Mouse (Mus musculus) intestine, embryonic 16.5 days (tissue): Measurements from ENCODE around the gene Adamts15. TPM values are rescaled to one million over a fixed set of nuclear protein-coding genes. Genes with fewer than 3 reads are reported as not detected.

Experiments
- ATAC-seq: fragments of 200-750 bp; cut with Nextera tagmentation; 2 replicates; pipeline ENCODE4 v1.8.0; 2017; ENCODE audit warnings: moderate TSS enrichment, moderate library complexity
- H3K27ac ChIP-seq: fragments of 300-500 bp; sonication (generic); 2 replicates; pipeline ENCODE4 v1.5.1; 2014; ENCODE audit warnings: mild to moderate bottlenecking, low read length
- H3K27me3 ChIP-seq: fragments of 300-500 bp; sonication (generic); replicated peaks from 2 replicates; pipeline ENCODE4 v1.6.1; 2014; ENCODE audit warnings: low read length, control low read depth, mixed read lengths; ENCODE audit not compliant: control insufficient read depth, insufficient read depth
- H3K36me3 ChIP-seq: fragments of 300-500 bp; sonication (generic); 2 replicates; pipeline ENCODE4 v1.6.1; 2014; ENCODE audit warnings: low read length, control low read depth; ENCODE audit not compliant: control insufficient read depth, insufficient read depth
- H3K4me1 ChIP-seq: fragments of 300-500 bp; sonication (generic); 2 replicates; pipeline ENCODE4 v1.6.1; 2014; ENCODE audit warnings: low read length, control low read depth, mixed read lengths; ENCODE audit not compliant: control insufficient read depth, insufficient read depth
- H3K4me2 ChIP-seq: fragments of 300-500 bp; sonication (generic); 2 replicates; pipeline ENCODE4 v1.6.1; 2014; ENCODE audit warnings: low read depth, low read length, control low read depth
- H3K4me3 ChIP-seq: fragments of 300-500 bp; sonication (generic); 2 replicates; pipeline ENCODE4 v1.5.1; 2014; ENCODE audit warnings: mild to moderate bottlenecking, low read length
- H3K9ac ChIP-seq: fragments of 300-500 bp; sonication (generic); 2 replicates; pipeline ENCODE4 v1.6.1; 2014; ENCODE audit warnings: low read depth, low read length
- H3K9me3 ChIP-seq: fragments of 300-500 bp; sonication (generic); 2 replicates; pipeline ENCODE4 v1.6.1; 2016; ENCODE audit warnings: low read length, control low read depth; ENCODE audit not compliant: control insufficient read depth
- WGBS: fragments of 180-500 bp; shearing (Covaris S2); extraction: QIAGEN DNeasy Blood & Tissue Kit; methylation state at CpG from one replicate; pipeline ENCODE4 v1.1.7; 2014; 5-methylcytosine and 5-hydroxymethylcytosine counted together
- polyA plus RNA-seq: library from polyadenylated mRNA; unstranded; fragments of >200 nt; fragmentation: Nextera tagmentation; extraction: Ambion mirVana; gene quantifications from 2 replicates; pipeline ENCODE4 v1.2.1, GENCODE M21; 2015

Gene Adamts15
- polyA plus RNA-seq, 1 experiment from 2014 or later: 3.8 TPM

- 71% methylated on average over 6 of the region's 6 CpGs for WGBS
Measured at GRCm38 (mm10) chr9:30916266-30916968, 5.8 kb downstream of the Adamts15 start.

GRCm38 (mm10) chr9:30914241-30914640 lies 8.0 kb downstream of the Adamts15 start:
- H3K4me1 ChIP-seq: peaks cover 6% of the 10 kb centered on the region; the same call in 1 of the 2 replicates
- H3K27ac ChIP-seq: no peak overlapping the region
- no peaks in the 10 kb centered on the region; the same call in 1 of the 2 replicates for H3K27me3 ChIP-seq
- ATAC-seq: no peak
- H3K9ac ChIP-seq: no peak overlapping the region
- H3K9me3 ChIP-seq: no peaks in the 10 kb centered on the region
- WGBS: 97% methylated on average over 2 of the region's 2 CpGs
- no peaks in the 10 kb centered on the region for H3K36me3 ChIP-seq
- no peak overlapping the region for H3K4me2 ChIP-seq
- H3K4me3 ChIP-seq: no peak overlapping the region

More at GRCm38 (mm10) chr9:30916266-30916968, 5.8 kb downstream of the Adamts15 start:
- no peak overlapping the region for H3K27ac ChIP-seq
- peaks cover 10% of the 10 kb centered on the region; the same call in 1 of the 2 replicates for H3K4me1 ChIP-seq
- H3K9ac ChIP-seq: no peak overlapping the region
- no peak overlapping the region for H3K4me2 ChIP-seq
- H3K4me3 ChIP-seq: no peak overlapping the region
- peaks cover 13% of the 10 kb centered on the region for H3K27me3 ChIP-seq
- no peaks in the 10 kb centered on the region for H3K36me3 ChIP-seq
- H3K9me3 ChIP-seq: no peaks in the 10 kb centered on the region
- ATAC-seq: no peak

- peaks cover 3% of the 10 kb centered on the region; the same call in 1 of the 2 replicates for H3K4me1 ChIP-seq
- no peak overlapping the region for H3K4me2 ChIP-seq
- no peaks in the 10 kb centered on the region; the same call in 1 of the 2 replicates for H3K27me3 ChIP-seq
- no peaks in the 10 kb centered on the region for H3K36me3 ChIP-seq
- WGBS: 66% methylated on average over 3 of the region's 3 CpGs
- no peak overlapping the region for H3K4me3 ChIP-seq
- H3K27ac ChIP-seq: no peak overlapping the region
- no peaks in the 10 kb centered on the region for H3K9me3 ChIP-seq
- ATAC-seq: no peak
- H3K9ac ChIP-seq: no peak overlapping the region
Measured at GRCm38 (mm10) chr9:30913429-30913828, 8.8 kb downstream of the Adamts15 start.

- no peaks in the 10 kb centered on the region for H3K9me3 ChIP-seq
- WGBS: 53% methylated on average over 3 of the region's 3 CpGs
- H3K9ac ChIP-seq: no peak overlapping the region
- H3K4me2 ChIP-seq: no peak overlapping the region
- ATAC-seq: no peak
- H3K27me3 ChIP-seq: no peaks in the 10 kb centered on the region; the same call in 1 of the 2 replicates
- no peak overlapping the region for H3K27ac ChIP-seq
- H3K4me3 ChIP-seq: no peak overlapping the region
- no peaks in the 10 kb centered on the region for H3K36me3 ChIP-seq
- peaks cover 3% of the 10 kb centered on the region; the same call in 1 of the 2 replicates for H3K4me1 ChIP-seq
Measured at GRCm38 (mm10) chr9:30912161-30912560, 10.1 kb downstream of the Adamts15 start.

- no peak overlapping the region for H3K27ac ChIP-seq
- H3K4me2 ChIP-seq: no peak overlapping the region
- no peaks in the 10 kb centered on the region for H3K36me3 ChIP-seq
- 86% methylated on average over 5 of the region's 5 CpGs for WGBS
- H3K9me3 ChIP-seq: no peaks in the 10 kb centered on the region
- peaks cover 3% of the 10 kb centered on the region; the same call in 1 of the 2 replicates for H3K4me1 ChIP-seq
- H3K9ac ChIP-seq: no peak overlapping the region
- ATAC-seq: no peak
- H3K27me3 ChIP-seq: no peaks in the 10 kb centered on the region; the same call in 1 of the 2 replicates
- H3K4me3 ChIP-seq: no peak overlapping the region
Measured at GRCm38 (mm10) chr9:30910491-30910890, 11.8 kb downstream of the Adamts15 start.

GRCm38 (mm10) chr9:30908973-30909372 lies 13.3 kb downstream of the Adamts15 start:
- H3K4me1 ChIP-seq: peaks cover 3% of the 10 kb centered on the region; the same call in 1 of the 2 replicates
- H3K4me2 ChIP-seq: no peak overlapping the region
- ATAC-seq: no peak
- no peak overlapping the region for H3K4me3 ChIP-seq
- no peaks in the 10 kb centered on the region; the same call in 1 of the 2 replicates for H3K27me3 ChIP-seq
- no peaks in the 10 kb centered on the region for H3K9me3 ChIP-seq
- H3K9ac ChIP-seq: no peak overlapping the region
- WGBS: 88% methylated on average over 5 of the region's 5 CpGs
- no peak overlapping the region for H3K27ac ChIP-seq
- H3K36me3 ChIP-seq: no peaks in the 10 kb centered on the region

- no peak overlapping the region for H3K4me2 ChIP-seq
- no peaks in the 10 kb centered on the region for H3K36me3 ChIP-seq
- peaks cover 3% of the 10 kb centered on the region; the same call in 1 of the 2 replicates for H3K4me1 ChIP-seq
- WGBS: 71% methylated on average over 5 of the region's 5 CpGs
- H3K9me3 ChIP-seq: no peaks in the 10 kb centered on the region
- no peak overlapping the region for H3K9ac ChIP-seq
- H3K27me3 ChIP-seq: no peaks in the 10 kb centered on the region
- no peak overlapping the region for H3K4me3 ChIP-seq
- no peak for ATAC-seq
- H3K27ac ChIP-seq: no peak overlapping the region
Measured at GRCm38 (mm10) chr9:30908296-30908690, 14.0 kb downstream of the Adamts15 start.

- no peaks in the 10 kb centered on the region for H3K36me3 ChIP-seq
- H3K4me1 ChIP-seq: peaks cover 3% of the 10 kb centered on the region; the same call in 1 of the 2 replicates
- H3K27me3 ChIP-seq: no peaks in the 10 kb centered on the region
- WGBS: 51% methylated on average over 5 of the region's 5 CpGs
- H3K9me3 ChIP-seq: no peaks in the 10 kb centered on the region
- ATAC-seq: no peak
- no peak overlapping the region for H3K9ac ChIP-seq
- H3K4me2 ChIP-seq: no peak overlapping the region
- H3K4me3 ChIP-seq: no peak overlapping the region
- H3K27ac ChIP-seq: no peak overlapping the region
Measured at GRCm38 (mm10) chr9:30907677-30908295, 14.5 kb downstream of the Adamts15 start.

GRCm38 (mm10) chr9:30906426-30906825 lies 15.8 kb downstream of the Adamts15 start:
- H3K4me2 ChIP-seq: no peak overlapping the region
- H3K36me3 ChIP-seq: no peaks in the 10 kb centered on the region
- no peaks in the 10 kb centered on the region for H3K27me3 ChIP-seq
- no peak overlapping the region for H3K27ac ChIP-seq
- no peak for ATAC-seq
- 73% methylated on average over 4 of the region's 4 CpGs for WGBS
- no peaks in the 10 kb centered on the region for H3K4me1 ChIP-seq
- H3K4me3 ChIP-seq: no peak overlapping the region
- H3K9ac ChIP-seq: no peak overlapping the region
- H3K9me3 ChIP-seq: no peaks in the 10 kb centered on the region
